Mouse (Mus musculus) embryo, embryonic 9.5 days (tissue): ENCODE measurements around the gene Sbk1.

ENCODE experiments used
- DNase-seq: peaks from one replicate; pipeline ENCODE4 v3.0.0-alpha.2; 2017; ENCODE audit errors: extremely low spot score

The Sbk1 gene

GRCm38 (mm10) chr7:126271712-126272683 is at the start of gene Sbk1:
Gene Sbk1 (plus strand): TSS chr7:126272619.
- DNase-seq = peak; percentile 95

- DNase-seq = no peak
Measured at GRCm38 (mm10) chr7:126222753-126223152, 49.7 kb upstream of the Sbk1 start.

GRCm38 (mm10) chr7:126226136-126226535 is 46.3 kb upstream of the Sbk1 start:
- no peak for DNase-seq

- DNase-seq = peak; percentile 17
Measured at GRCm38 (mm10) chr7:126230357-126231148, 41.9 kb upstream of the Sbk1 start.

- DNase-seq = no peak
Measured at GRCm38 (mm10) chr7:126232345-126233071, 39.9 kb upstream of the Sbk1 start.

- DNase-seq = no peak
Measured at GRCm38 (mm10) chr7:126234611-126235010, 37.8 kb upstream of the Sbk1 start.

- DNase-seq = no peak
Measured at GRCm38 (mm10) chr7:126236083-126236793, 36.2 kb upstream of the Sbk1 start.

- no peak for DNase-seq
Measured at GRCm38 (mm10) chr7:126236794-126237192, 35.6 kb upstream of the Sbk1 start.

- no peak for DNase-seq
Measured at GRCm38 (mm10) chr7:126240814-126241360, 31.5 kb upstream of the Sbk1 start.

- no peak for DNase-seq
Measured at GRCm38 (mm10) chr7:126244168-126244750, 28.2 kb upstream of the Sbk1 start.

GRCm38 (mm10) chr7:126248088-126248487 is 24.3 kb upstream of the Sbk1 start:
- DNase-seq = no peak

GRCm38 (mm10) chr7:126248641-126249141 is 23.7 kb upstream of the Sbk1 start:
- no peak for DNase-seq

GRCm38 (mm10) chr7:126249146-126249545 is 23.3 kb upstream of the Sbk1 start:
- DNase-seq = no peak

- DNase-seq = no peak
Measured at GRCm38 (mm10) chr7:126249986-126250385, 22.4 kb upstream of the Sbk1 start.

GRCm38 (mm10) chr7:126250481-126250880 is 21.9 kb upstream of the Sbk1 start:
- DNase-seq = no peak

- DNase-seq = no peak
Measured at GRCm38 (mm10) chr7:126251698-126252097, 20.7 kb upstream of the Sbk1 start.

GRCm38 (mm10) chr7:126252230-126252629 is 20.2 kb upstream of the Sbk1 start:
- DNase-seq = no peak

- DNase-seq = peak; percentile 76
Measured at GRCm38 (mm10) chr7:126260280-126261210, 11.9 kb upstream of the Sbk1 start.

GRCm38 (mm10) chr7:126261823-126262222 is 10.6 kb upstream of the Sbk1 start:
- DNase-seq = no peak
